Mouse (Mus musculus) liver, embryonic 15.5 days (tissue): ENCODE results near the gene Nktr. TPM values are rescaled to one million over a fixed set of nuclear protein-coding genes. Genes with fewer than 3 reads are reported as not detected.

Source experiments
- ATAC-seq: fragments of 200-750 bp; cut with Nextera tagmentation; 2 replicates; pipeline ENCODE4 v1.8.0; 2017; ENCODE audit warnings: moderate number of reproducible peaks, mild to moderate bottlenecking, moderate library complexity; ENCODE audit not compliant: insufficient read depth
- H3K27ac ChIP-seq: fragments of 300-500 bp; sonication (generic); replicated peaks from 2 replicates; pipeline ENCODE4 v1.5.1; 2015; ENCODE audit warnings: mild to moderate bottlenecking, inconsistent platforms
- H3K27me3 ChIP-seq: fragments of 300-500 bp; sonication (generic); 2 replicates; pipeline ENCODE4 v1.6.1; 2015; ENCODE audit warnings: mild to moderate bottlenecking, inconsistent platforms
- H3K36me3 ChIP-seq: fragments of 300-500 bp; sonication (generic); replicated peaks from 2 replicates; pipeline ENCODE4 v1.6.1; 2015; ENCODE audit warnings: moderate library complexity, mild to moderate bottlenecking, inconsistent platforms
- H3K4me1 ChIP-seq: fragments of 300-500 bp; sonication (generic); replicated peaks from 2 replicates; pipeline ENCODE4 v1.6.1; 2015; ENCODE audit warnings: inconsistent platforms
- H3K4me2 ChIP-seq: fragments of 300-500 bp; sonication (generic); 2 replicates; pipeline ENCODE4 v1.6.1; 2015; ENCODE audit warnings: moderate library complexity, mild to moderate bottlenecking, inconsistent platforms
- H3K4me3 ChIP-seq: fragments of 300-500 bp; sonication (generic); replicated peaks from 2 replicates; pipeline ENCODE4 v1.5.1; 2015; ENCODE audit warnings: mild to moderate bottlenecking, inconsistent platforms
- H3K9ac ChIP-seq: fragments of 300-500 bp; sonication (generic); 2 replicates; pipeline ENCODE4 v1.6.1; 2015; ENCODE audit warnings: moderate library complexity, mild to moderate bottlenecking, inconsistent platforms
- H3K9me3 ChIP-seq: fragments of 300-500 bp; sonication (generic); replicated peaks from 2 replicates; pipeline ENCODE4 v1.6.1; 2016; ENCODE audit warnings: inconsistent platforms
- WGBS: fragments of 180-500 bp; shearing (Covaris S2); methylation state at CpG from one replicate; pipeline ENCODE4 v1.1.7; 2015; ENCODE audit warnings: mixed read lengths; ENCODE audit not compliant: insufficient replicate concordance; 5-methylcytosine and 5-hydroxymethylcytosine counted together
- polyA plus RNA-seq: library from polyadenylated mRNA; unstranded; fragments of >200 nt; fragmentation: Nextera tagmentation; extraction: Ambion mirVana; gene quantifications from 2 replicates; pipeline ENCODE4 v1.2.1, GENCODE M21; 2015

The Nktr gene
- polyA plus RNA-seq, 1 experiment from 2014 or later = 25.2 TPM

GRCm38 (mm10) chr9:121752774-121753173, 33.8 kb downstream of the Nktr start:
- H3K9me3 ChIP-seq = no peaks in the 10 kb centered on the region
- H3K4me2 ChIP-seq = no peak overlapping the region
- no peaks in the 10 kb centered on the region for H3K4me1 ChIP-seq
- no peak overlapping the region for H3K27ac ChIP-seq
- peaks cover 1% of the 10 kb centered on the region for H3K27me3 ChIP-seq
- H3K36me3 ChIP-seq = peaks cover 87% of the 10 kb centered on the region
- WGBS = 90% methylated on average over 9 of the region's 9 CpGs
- ATAC-seq = no peak
- no peak overlapping the region for H3K4me3 ChIP-seq
- no peak overlapping the region for H3K9ac ChIP-seq

- ATAC-seq = no peak
- WGBS = 76% methylated on average over 3 of the region's 3 CpGs
- H3K36me3 ChIP-seq = peaks cover 69% of the 10 kb centered on the region
Measured at GRCm38 (mm10) chr9:121754624-121755023, 35.7 kb downstream of the Nktr start.

GRCm38 (mm10) chr9:121756785-121757184, 37.8 kb downstream of the Nktr start:
- peaks cover 47% of the 10 kb centered on the region for H3K36me3 ChIP-seq
- peaks cover 25% of the 10 kb centered on the region; the same call in 1 of the 2 replicates for H3K4me1 ChIP-seq
- H3K9me3 ChIP-seq = no peaks in the 10 kb centered on the region
- ATAC-seq = no peak
- H3K4me3 ChIP-seq = no peak overlapping the region
- H3K9ac ChIP-seq = no peak overlapping the region
- WGBS = 68% methylated on average over 3 of the region's 3 CpGs
- no peak overlapping the region for H3K27ac ChIP-seq
- no peak overlapping the region for H3K4me2 ChIP-seq
- H3K27me3 ChIP-seq = peaks cover 42% of the 10 kb centered on the region

More at GRCm38 (mm10) chr9:121754624-121755023, 35.7 kb downstream of the Nktr start:
- Histone ChIP-seq H3K27ac (no peak overlapping the region), H3K4me1 (peaks cover 15% of the 10 kb centered on the region; the same call in 1 of the 2 replicates), H3K9ac (no peak overlapping the region), H3K27me3 (peaks cover 20% of the 10 kb centered on the region), H3K4me2 (no peak overlapping the region), H3K9me3 (no peaks in the 10 kb centered on the region), H3K4me3 (no peak overlapping the region)

GRCm38 (mm10) chr9:121757432-121757831, 38.5 kb downstream of the Nktr start:
- H3K4me2 ChIP-seq = no peak overlapping the region
- no peak overlapping the region for H3K27ac ChIP-seq
- peaks cover 47% of the 10 kb centered on the region for H3K27me3 ChIP-seq
- 15% methylated on average over 3 of the region's 3 CpGs for WGBS
- H3K9ac ChIP-seq = no peak overlapping the region
- H3K9me3 ChIP-seq = no peaks in the 10 kb centered on the region
- H3K4me3 ChIP-seq = no peak overlapping the region
- H3K36me3 ChIP-seq = peaks cover 41% of the 10 kb centered on the region
- H3K4me1 ChIP-seq = peaks cover 25% of the 10 kb centered on the region; the same call in 1 of the 2 replicates
- ATAC-seq = no peak

GRCm38 (mm10) chr9:121757835-121758814, 39.2 kb downstream of the Nktr start:
- H3K4me3 ChIP-seq = no peak overlapping the region
- peaks cover 47% of the 10 kb centered on the region for H3K27me3 ChIP-seq
- peaks cover 36% of the 10 kb centered on the region for H3K36me3 ChIP-seq
- no peaks in the 10 kb centered on the region for H3K9me3 ChIP-seq
- H3K9ac ChIP-seq = no peak overlapping the region
- H3K27ac ChIP-seq = 0 out of 2 replicates have a peak overlapping the region, but pooled peaks have one; percentile 19
- ATAC-seq = no peak
- H3K4me1 ChIP-seq = peaks cover 25% of the 10 kb centered on the region; the same call in 1 of the 2 replicates
- peak overlapping the region; percentile 70; the same call in 1 of the 2 replicates for H3K4me2 ChIP-seq
- WGBS = 49% methylated on average over 10 of the region's 10 CpGs

- peaks cover 25% of the 10 kb centered on the region; the same call in 1 of the 2 replicates for H3K4me1 ChIP-seq
- peak within 1 kb of the TSS; percentile 58 for H3K4me3 ChIP-seq
- peak within 1 kb of the TSS; percentile 51; the same call in 1 of the 2 replicates for H3K27ac ChIP-seq
- ATAC-seq = peak; percentile 44
- H3K36me3 ChIP-seq = peaks cover 24% of the 10 kb centered on the region
- 2% methylated on average over 92 of the region's 97 CpGs for WGBS
- H3K9me3 ChIP-seq = no peaks in the 10 kb centered on the region
- H3K4me2 ChIP-seq = peak within 1 kb of the TSS; percentile 70
- peaks cover 47% of the 10 kb centered on the region for H3K27me3 ChIP-seq
- peak within 1 kb of the TSS; percentile 43 for H3K9ac ChIP-seq
Measured at GRCm38 (mm10) chr9:121759091-121760081, 40.4 kb downstream of the Nktr start, which contains the start of gene Zfp651. Gene Zfp651, plus strand, starts transcription at chr9:121759330.

- ATAC-seq = peak; percentile 14; the same call in 1 of the 2 replicates
- peak overlapping the region; percentile 58 for H3K4me3 ChIP-seq
- peaks cover 47% of the 10 kb centered on the region for H3K27me3 ChIP-seq
- H3K9ac ChIP-seq = peak overlapping the region; percentile 43
- H3K4me2 ChIP-seq = peak overlapping the region; percentile 70
- H3K36me3 ChIP-seq = peaks cover 13% of the 10 kb centered on the region
- peaks cover 25% of the 10 kb centered on the region; the same call in 1 of the 2 replicates for H3K4me1 ChIP-seq
- H3K9me3 ChIP-seq = no peaks in the 10 kb centered on the region
- WGBS = 3% methylated on average over 43 of the region's 43 CpGs
- H3K27ac ChIP-seq = peak overlapping the region; percentile 51; the same call in 1 of the 2 replicates
Measured at GRCm38 (mm10) chr9:121760271-121761090, 41.5 kb downstream of the Nktr start.

GRCm38 (mm10) chr9:121761091-121761665, 42.2 kb downstream of the Nktr start:
- H3K27ac ChIP-seq = no peak overlapping the region
- H3K27me3 ChIP-seq = peaks cover 47% of the 10 kb centered on the region
- H3K9ac ChIP-seq = no peak overlapping the region
- peaks cover 25% of the 10 kb centered on the region; the same call in 1 of the 2 replicates for H3K4me1 ChIP-seq
- H3K36me3 ChIP-seq = peaks cover 6% of the 10 kb centered on the region
- 0 out of 2 replicates have a peak overlapping the region, but pooled peaks have one; percentile 70 for H3K4me2 ChIP-seq
- ATAC-seq = no peak
- no peak overlapping the region for H3K4me3 ChIP-seq
- WGBS = 61% methylated on average over 10 of the region's 10 CpGs
- no peaks in the 10 kb centered on the region for H3K9me3 ChIP-seq

- no peak overlapping the region for H3K9ac ChIP-seq
- 71% methylated on average over 8 of the region's 8 CpGs for WGBS
Measured at GRCm38 (mm10) chr9:121761787-121762186, 42.8 kb downstream of the Nktr start.

More at GRCm38 (mm10) chr9:121761787-121762186, 42.8 kb downstream of the Nktr start:
- no peak overlapping the region for H3K4me2 ChIP-seq
- no peak overlapping the region for H3K27ac ChIP-seq
- peaks cover 25% of the 10 kb centered on the region; the same call in 1 of the 2 replicates for H3K4me1 ChIP-seq
- peaks cover 47% of the 10 kb centered on the region for H3K27me3 ChIP-seq
- H3K4me3 ChIP-seq = no peak overlapping the region
- H3K36me3 ChIP-seq = peaks cover 2% of the 10 kb centered on the region; the same call in 1 of the 2 replicates
- ATAC-seq = no peak
- no peaks in the 10 kb centered on the region for H3K9me3 ChIP-seq
